Mouse (Mus musculus): ENCODE measurements around the gene Bend3. TPM values are rescaled to one million over a fixed set of nuclear protein-coding genes. Genes with fewer than 3 reads are reported as not detected.

The Bend3 gene
- polyA plus RNA-seq, 1 experiment from 2014 or later: 0.96 TPM

DNA sequence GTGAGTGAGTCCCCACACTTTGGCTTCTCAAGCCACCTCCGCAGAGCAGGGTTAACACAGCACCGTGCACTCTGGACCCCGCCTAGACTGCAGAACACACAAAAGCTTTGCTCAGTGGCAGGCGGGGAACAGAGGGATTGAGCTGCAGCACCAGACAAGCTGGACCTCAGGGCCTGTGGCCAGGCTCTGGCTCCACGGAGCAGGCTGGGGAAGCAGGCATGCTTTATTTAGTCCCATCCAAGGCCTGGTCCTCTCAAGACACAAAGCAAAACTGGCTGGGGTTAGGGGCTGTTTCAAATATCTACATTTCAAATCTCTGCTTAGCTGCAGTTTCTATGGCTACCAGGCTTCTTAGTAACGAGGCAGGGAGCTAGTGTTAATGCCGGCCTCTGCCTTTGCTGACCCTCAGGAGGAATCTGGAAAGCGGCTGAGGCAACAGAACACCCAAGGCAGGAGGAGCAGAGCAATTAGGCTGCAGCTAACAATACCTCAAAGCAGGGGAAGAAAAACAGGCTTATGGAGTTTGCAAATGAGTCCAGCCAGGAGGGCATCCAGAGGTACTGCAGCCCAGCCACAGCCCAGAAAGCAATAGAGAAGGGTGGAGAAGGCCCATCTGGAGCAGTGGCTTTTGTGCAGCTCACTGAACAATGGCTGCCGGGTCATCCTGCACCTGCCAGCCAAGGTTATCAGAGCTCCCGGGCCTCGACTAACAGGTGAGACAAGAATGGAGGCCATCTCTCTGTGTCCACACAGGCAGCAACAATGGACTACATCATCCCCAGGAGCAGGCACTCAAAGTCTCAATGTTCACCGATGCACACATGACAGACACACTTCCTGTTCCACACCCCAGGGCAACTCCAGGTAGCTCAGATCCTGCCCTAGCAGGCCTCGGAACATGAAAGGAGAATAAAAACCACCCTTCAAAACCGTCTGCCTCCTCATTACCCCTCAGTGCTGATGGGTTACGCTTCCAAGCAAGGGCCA, 48.9 kb downstream of the Bend3 start:
- whole genome bisulfite sequencing (ENCODE audit: insufficient replicate concordance): 48% methylated on average over 15 of the region's 15 CpGs
- H3K27me3 ChIP-seq (ENCODE audit: control insufficient read depth, insufficient read depth, low read depth, low read length): no peaks in the 10 kb centered on the region
- H3K4me2 ChIP-seq (ENCODE audit: low read depth, low read length): no peak overlapping the region
- H3K27ac ChIP-seq (ENCODE audit: low read length): peak overlapping the region; percentile 33; the same call in 1 of the 2 replicates
- H3K4me1 ChIP-seq (ENCODE audit: control insufficient read depth, low read depth, low read length): peaks cover 7% of the 10 kb centered on the region
- no peak overlapping the region; the same call in 1 of the 2 replicates for H3K9ac ChIP-seq (ENCODE audit: low read depth, low read length)
- H3K36me3 ChIP-seq (ENCODE audit: control insufficient read depth, insufficient read depth): peaks cover 11% of the 10 kb centered on the region
- ATAC-seq (ENCODE audit: low read depth): peak; percentile 82
- no peak overlapping the region for H3K4me3 ChIP-seq (ENCODE audit: low read depth, low read length)
- no peaks in the 10 kb centered on the region for H3K9me3 ChIP-seq (replicated peaks; ENCODE audit: control insufficient read depth, low read length)

DNA sequence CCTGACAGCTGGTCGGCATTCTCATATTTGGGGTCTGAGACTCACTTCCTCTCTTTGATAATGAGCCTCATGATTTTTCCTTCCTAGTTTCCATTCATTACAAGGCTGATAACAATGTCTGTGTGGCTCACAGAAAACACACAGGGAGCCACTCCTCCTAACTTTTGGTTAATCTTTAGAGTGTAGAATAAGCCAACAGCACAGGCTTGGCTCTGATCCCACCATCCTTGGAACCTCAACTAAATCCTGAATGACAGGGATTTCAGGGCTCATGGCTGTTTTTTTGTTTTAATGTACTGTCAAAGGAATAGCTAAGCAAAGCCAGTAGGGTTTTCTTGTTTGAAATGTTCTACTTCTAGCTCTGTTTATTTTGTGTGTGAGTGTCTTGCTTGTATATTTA, 55.8 kb downstream of the Bend3 start:
- H3K36me3 ChIP-seq (ENCODE audit: control insufficient read depth, insufficient read depth): peaks cover 12% of the 10 kb centered on the region
- no peak overlapping the region for H3K4me3 ChIP-seq (ENCODE audit: low read depth, low read length)
- no peaks in the 10 kb centered on the region for H3K9me3 ChIP-seq (replicated peaks; ENCODE audit: control insufficient read depth, low read length)
- H3K27me3 ChIP-seq (ENCODE audit: control insufficient read depth, insufficient read depth, low read depth, low read length): no peaks in the 10 kb centered on the region
- peaks cover 7% of the 10 kb centered on the region for H3K4me1 ChIP-seq (ENCODE audit: control insufficient read depth, low read depth, low read length)
- ATAC-seq (ENCODE audit: low read depth): no peak
- H3K27ac ChIP-seq (ENCODE audit: low read length): no peak overlapping the region
- H3K4me2 ChIP-seq (ENCODE audit: low read depth, low read length): no peak overlapping the region
- H3K9ac ChIP-seq (ENCODE audit: low read depth, low read length): no peak overlapping the region
- WGBS (ENCODE audit: insufficient replicate concordance): 16% methylated on average over 1 of the region's 1 CpGs

DNA sequence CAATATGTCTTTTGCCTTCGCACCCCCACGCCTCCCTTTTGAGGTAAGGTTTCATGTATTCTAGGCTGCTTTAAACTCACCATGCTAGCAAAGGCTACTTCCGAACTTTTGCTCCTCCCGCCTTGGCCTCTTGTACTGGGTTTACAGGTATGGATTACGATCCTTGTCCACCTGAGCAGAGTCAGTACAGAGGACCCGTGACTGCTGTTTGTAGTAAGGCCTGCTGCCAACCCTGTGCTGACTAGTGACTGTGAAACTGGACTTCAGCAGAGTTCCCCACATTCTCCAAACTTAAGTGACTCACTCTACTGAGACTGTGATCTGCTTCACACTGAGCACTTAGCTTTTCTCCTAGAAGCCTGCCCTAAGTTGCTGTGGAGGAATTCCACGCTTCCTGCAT, 59.0 kb downstream of the Bend3 start:
- no peak for ATAC-seq (ENCODE audit: low read depth)
- 79% methylated on average over 7 of the region's 7 CpGs for WGBS (ENCODE audit: insufficient replicate concordance)
- Histone ChIP-seq H3K27me3 (ENCODE audit: control insufficient read depth, insufficient read depth, low read depth, low read length) (no peaks in the 10 kb centered on the region), H3K27ac (ENCODE audit: low read length) (no peak overlapping the region), H3K36me3 (ENCODE audit: control insufficient read depth, insufficient read depth) (0 out of 2 replicates have a peak, but pooled peaks cover under 1% of the 10 kb centered on the region), H3K9me3 (replicated peaks; ENCODE audit: control insufficient read depth, low read length) (no peaks in the 10 kb centered on the region), H3K4me3 (ENCODE audit: low read depth, low read length) (no peak overlapping the region), H3K4me1 (ENCODE audit: control insufficient read depth, low read depth, low read length) (peaks cover 21% of the 10 kb centered on the region), H3K9ac (ENCODE audit: low read depth, low read length) (no peak overlapping the region), H3K4me2 (ENCODE audit: low read depth, low read length) (no peak overlapping the region)

DNA sequence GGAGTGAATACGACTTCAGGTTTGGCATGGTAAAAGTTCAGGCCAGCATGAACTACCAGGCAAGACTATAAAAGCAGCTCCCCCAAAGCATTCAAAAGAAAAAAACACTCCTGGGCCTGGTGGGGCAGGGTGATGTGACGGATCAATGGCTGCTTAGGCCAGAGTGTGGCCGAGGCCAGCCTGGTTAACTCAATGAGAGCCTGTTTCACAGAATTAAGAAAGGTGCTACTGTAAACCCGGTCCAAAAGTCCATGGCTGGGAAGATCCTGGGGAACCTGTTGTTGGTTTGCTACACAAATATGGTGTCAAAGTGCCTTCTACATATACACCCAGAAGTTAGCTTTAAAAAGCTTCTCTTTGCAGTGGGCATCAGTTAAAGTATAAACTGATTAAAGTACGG, 60.2 kb downstream of the Bend3 start:
- ATAC-seq (ENCODE audit: low read depth): no peak
- Histone ChIP-seq H3K9ac (ENCODE audit: low read depth, low read length) (no peak overlapping the region), H3K36me3 (ENCODE audit: control insufficient read depth, insufficient read depth) (no peaks in the 10 kb centered on the region), H3K27me3 (ENCODE audit: control insufficient read depth, insufficient read depth, low read depth, low read length) (no peaks in the 10 kb centered on the region), H3K4me2 (ENCODE audit: low read depth, low read length) (no peak overlapping the region), H3K4me1 (ENCODE audit: control insufficient read depth, low read depth, low read length) (peaks cover 21% of the 10 kb centered on the region), H3K9me3 (replicated peaks; ENCODE audit: control insufficient read depth, low read length) (no peaks in the 10 kb centered on the region), H3K4me3 (ENCODE audit: low read depth, low read length) (no peak overlapping the region), H3K27ac (ENCODE audit: low read length) (no peak overlapping the region)
- 71% methylated on average over 5 of the region's 5 CpGs for WGBS (ENCODE audit: insufficient replicate concordance)

DNA sequence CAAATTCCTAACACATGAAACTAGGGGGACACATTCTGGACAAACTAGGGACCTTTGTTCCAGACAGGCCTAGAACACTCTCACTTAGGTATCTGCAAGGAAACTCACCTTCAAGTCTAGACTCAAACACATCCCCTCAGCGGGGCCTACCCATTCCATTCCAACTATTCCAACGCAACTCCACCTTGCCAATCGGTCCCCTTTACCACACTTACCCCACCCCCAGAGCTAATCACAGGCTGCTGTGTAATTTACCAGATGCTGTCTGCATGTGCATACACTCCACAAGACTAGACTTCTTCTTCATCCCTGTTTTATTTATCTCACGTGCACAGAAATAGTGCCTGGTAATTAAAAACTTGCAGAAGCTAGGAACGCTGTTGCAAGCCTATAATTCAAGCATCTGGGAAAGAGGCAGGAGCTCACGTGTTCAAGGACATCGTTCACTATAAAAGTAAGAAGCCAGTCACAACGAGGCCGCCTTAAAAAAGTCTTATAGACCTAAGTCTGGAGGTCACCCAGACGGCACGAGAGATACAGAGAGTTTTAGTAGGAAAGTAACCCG, 61.2 kb downstream of the Bend3 start:
- peak overlapping the region; percentile 76 for H3K4me2 ChIP-seq (ENCODE audit: low read depth, low read length)
- WGBS (ENCODE audit: insufficient replicate concordance): 13% methylated on average over 12 of the region's 12 CpGs
- no peaks in the 10 kb centered on the region for H3K27me3 ChIP-seq (ENCODE audit: control insufficient read depth, insufficient read depth, low read depth, low read length)
- H3K4me1 ChIP-seq (ENCODE audit: control insufficient read depth, low read depth, low read length): peaks cover 21% of the 10 kb centered on the region
- H3K4me3 ChIP-seq (ENCODE audit: low read depth, low read length): peak overlapping the region; percentile 92
- peak overlapping the region; percentile 69 for H3K27ac ChIP-seq (ENCODE audit: low read length)
- peak overlapping the region; percentile 92 for H3K9ac ChIP-seq (ENCODE audit: low read depth, low read length)
- H3K9me3 ChIP-seq (replicated peaks; ENCODE audit: control insufficient read depth, low read length): no peaks in the 10 kb centered on the region
- no peak for ATAC-seq (ENCODE audit: low read depth)
- H3K36me3 ChIP-seq (ENCODE audit: control insufficient read depth, insufficient read depth): no peaks in the 10 kb centered on the region

DNA sequence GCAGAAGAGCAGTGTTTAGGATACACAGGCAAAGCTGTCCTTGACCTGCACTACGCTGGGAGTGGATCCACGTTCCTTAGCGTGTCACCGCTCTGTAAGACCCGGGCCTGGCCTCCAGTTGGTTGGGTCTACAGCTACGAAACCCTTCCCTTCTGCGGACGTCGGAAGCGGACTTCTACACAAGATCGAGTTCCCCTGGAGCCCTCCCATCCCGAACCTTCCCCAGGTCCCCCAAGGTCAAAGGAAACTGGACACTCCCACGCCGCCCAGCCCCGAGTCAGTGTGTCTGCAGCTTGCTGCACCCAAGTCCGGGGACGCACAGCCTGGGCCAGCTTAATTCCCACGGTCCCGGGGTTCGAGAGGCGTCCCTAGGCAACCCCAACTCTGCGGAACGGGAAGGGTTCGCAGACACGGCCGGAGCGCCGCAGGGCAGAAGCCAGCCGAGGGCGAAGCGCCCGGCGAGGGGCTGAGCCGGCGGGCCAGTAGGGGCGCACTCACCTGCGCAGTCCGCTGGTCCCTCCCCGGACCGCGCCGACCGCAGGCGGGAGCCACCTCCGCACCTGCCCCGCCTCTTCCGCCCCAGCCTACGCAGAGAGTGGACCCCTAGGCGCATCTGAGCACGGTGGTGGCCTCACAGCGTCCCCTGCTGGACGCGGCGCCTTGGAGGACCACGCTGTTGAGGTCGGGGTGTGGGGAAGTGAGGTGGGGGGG, 62.0 kb downstream of the Bend3 start, which contains the start of gene 1700021F05Rik:
Gene 1700021F05Rik, minus strand, starts transcription at position 553 of the 711 bp plus-strand sequence.
- Histone ChIP-seq H3K27me3 (ENCODE audit: control insufficient read depth, insufficient read depth, low read depth, low read length) (no peaks in the 10 kb centered on the region), H3K4me1 (ENCODE audit: control insufficient read depth, low read depth, low read length) (peaks cover 21% of the 10 kb centered on the region), H3K36me3 (ENCODE audit: control insufficient read depth, insufficient read depth) (no peaks in the 10 kb centered on the region), H3K9ac (ENCODE audit: low read depth, low read length) (peak within 1 kb of the TSS; percentile 92), H3K4me3 (ENCODE audit: low read depth, low read length) (peak within 1 kb of the TSS; percentile 92), H3K27ac (ENCODE audit: low read length) (peak within 1 kb of the TSS; percentile 69), H3K9me3 (replicated peaks; ENCODE audit: control insufficient read depth, low read length) (no peaks in the 10 kb centered on the region), H3K4me2 (ENCODE audit: low read depth, low read length) (peak within 1 kb of the TSS; percentile 76)
- under 1% methylated on average over 55 of the region's 56 CpGs for WGBS (ENCODE audit: insufficient replicate concordance)
- ATAC-seq (ENCODE audit: low read depth): peak; percentile 100

DNA sequence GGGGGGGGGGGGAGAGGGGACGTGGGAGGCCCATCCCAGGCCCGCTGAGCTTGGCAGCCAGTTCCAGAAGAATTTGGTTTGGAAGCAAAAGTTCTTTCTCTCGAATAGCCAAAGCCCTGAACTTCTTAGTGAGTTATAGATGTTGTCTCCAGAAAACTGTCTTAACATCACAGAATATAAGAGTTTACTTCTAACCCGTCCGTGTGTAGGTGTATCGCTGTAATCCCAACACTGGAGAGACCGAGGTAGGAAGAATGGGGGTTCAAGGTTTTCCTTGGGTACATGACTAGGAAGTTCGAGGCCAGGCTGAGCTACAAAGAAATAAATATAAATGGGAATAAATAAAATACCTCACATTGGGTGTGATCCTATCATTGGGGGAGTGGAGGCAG, 62.5 kb downstream of the Bend3 start:
- H3K4me1 ChIP-seq (ENCODE audit: control insufficient read depth, low read depth, low read length): peaks cover 21% of the 10 kb centered on the region
- H3K9me3 ChIP-seq (replicated peaks; ENCODE audit: control insufficient read depth, low read length): no peaks in the 10 kb centered on the region
- H3K27ac ChIP-seq (ENCODE audit: low read length): no peak overlapping the region
- no peaks in the 10 kb centered on the region for H3K36me3 ChIP-seq (ENCODE audit: control insufficient read depth, insufficient read depth)
- H3K4me3 ChIP-seq (ENCODE audit: low read depth, low read length): peak overlapping the region; percentile 92
- ATAC-seq (ENCODE audit: low read depth): no peak
- no peak overlapping the region for H3K9ac ChIP-seq (ENCODE audit: low read depth, low read length)
- 38% methylated on average over 7 of the region's 8 CpGs for WGBS (ENCODE audit: insufficient replicate concordance)
- no peaks in the 10 kb centered on the region for H3K27me3 ChIP-seq (ENCODE audit: control insufficient read depth, insufficient read depth, low read depth, low read length)
- peak overlapping the region; percentile 76 for H3K4me2 ChIP-seq (ENCODE audit: low read depth, low read length)

DNA sequence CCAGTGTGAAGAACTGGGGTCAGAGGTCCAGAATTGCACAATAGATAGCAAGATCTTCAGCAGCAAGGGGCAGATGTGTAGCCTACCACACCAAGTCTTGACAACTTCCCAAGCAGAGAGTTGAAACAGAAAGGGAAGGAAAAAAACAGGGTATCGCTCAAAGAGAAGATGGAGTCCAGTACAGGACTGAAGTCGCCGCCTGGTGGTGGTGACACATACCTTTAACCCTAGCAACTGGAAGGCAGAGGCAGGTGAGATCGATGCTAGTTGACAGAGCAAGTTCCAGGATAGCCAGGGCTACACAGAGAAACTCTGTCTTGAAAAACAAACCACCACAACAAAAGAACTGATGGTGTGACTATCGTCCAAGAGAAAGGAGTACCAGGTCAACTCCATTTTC, 70.8 kb downstream of the Bend3 start:
- H3K4me2 ChIP-seq (ENCODE audit: low read depth, low read length): no peak overlapping the region
- no peaks in the 10 kb centered on the region for H3K36me3 ChIP-seq (ENCODE audit: control insufficient read depth, insufficient read depth)
- H3K9me3 ChIP-seq (replicated peaks; ENCODE audit: control insufficient read depth, low read length): no peaks in the 10 kb centered on the region
- WGBS (ENCODE audit: insufficient replicate concordance): 47% methylated on average over 5 of the region's 5 CpGs
- no peak overlapping the region for H3K4me3 ChIP-seq (ENCODE audit: low read depth, low read length)
- H3K27ac ChIP-seq (ENCODE audit: low read length): no peak overlapping the region
- H3K27me3 ChIP-seq (ENCODE audit: control insufficient read depth, insufficient read depth, low read depth, low read length): no peaks in the 10 kb centered on the region
- no peak for ATAC-seq (ENCODE audit: low read depth)
- no peaks in the 10 kb centered on the region for H3K4me1 ChIP-seq (ENCODE audit: control insufficient read depth, low read depth, low read length)
- no peak overlapping the region for H3K9ac ChIP-seq (ENCODE audit: low read depth, low read length)

All from liver, embryonic 16.5 days (tissue).